8 mouse cellular contexts compared by ENCODE assay signal in genomic region chr2:128125635-128126470, GRCm38 (mm10). TPM values are rescaled to one million over a fixed set of nuclear protein-coding genes. Genes with fewer than 3 reads are reported as not detected.
DNase-seq lines count a peak whose midpoint lies in the region; ATAC-seq lines count a peak whose summit lies in the region.

TSS of gene Bcl2l11 (plus strand) at chr2:128126038.

- DNase-seq in adrenal gland, adult 8-10 months = peak; percentile 94
- peak; percentile 93 for DNase-seq in embryo, embryonic 11.5 days (ENCODE audit: low read depth, low spot score)
- peak; percentile 96 to 97 for DNase-seq in gastrocnemius, postnatal 36 days
- DNase-seq in left cerebral cortex, postnatal 14 days (ENCODE audit: low spot score in 2 of 2) = peak; percentile 88 to 90
- DNase-seq in right cerebral cortex, postnatal 14 days = peak; percentile 91
- DNase-seq in urinary bladder, postnatal 36 days (ENCODE audit: low spot score in 2 of 2) = peak; percentile 94 to 97

- H3K9ac ChIP-seq in intestine, embryonic 15.5 days = peak within 1 kb of the TSS; percentile 69

- intact Hi-C loops in gastrocnemius, postnatal 36 days (cut with DNase I) = loop anchor here (5.0 to 10.0 kb wide), 2 partner anchors 121 to 449 kb away; no protein-coding TSS in a partner anchor
- intact Hi-C loops in left cerebral cortex, postnatal 14 days (cut with DNase I) = loop anchor here (2.0 to 5.0 kb wide), 2 partner anchors 237 to 446 kb away; no protein-coding TSS in a partner anchor

- peak within 1 kb of the TSS; percentile 76 for H3K4me3 ChIP-seq in intestine, embryonic 15.5 days (replicated peaks)

- peak; percentile 87 for ATAC-seq in intestine, embryonic 15.5 days
- peak; percentile 67 for ATAC-seq in megakaryocyte-erythroid progenitor cell, adult 5-6 weeks (replicated peaks; ENCODE audit: low FRiP score, low TSS enrichment, poor library complexity, severe bottlenecking)

- under 1% methylated on average over 76 of the region's 76 CpGs for WGBS in intestine, embryonic 15.5 days

- no peaks in the 10 kb centered on the region for H3K9me3 ChIP-seq in intestine, embryonic 15.5 days

- no peaks in the 10 kb centered on the region for H3K36me3 ChIP-seq in intestine, embryonic 15.5 days

- H3K4me2 ChIP-seq in intestine, embryonic 15.5 days (replicated peaks) = peak within 1 kb of the TSS; percentile 95

- H3K27ac ChIP-seq in intestine, embryonic 15.5 days = peak within 1 kb of the TSS; percentile 83

- peaks cover 42% of the 10 kb centered on the region for H3K4me1 ChIP-seq in intestine, embryonic 15.5 days (replicated peaks)

- peaks cover 20% of the 10 kb centered on the region for H3K27me3 ChIP-seq in intestine, embryonic 15.5 days (replicated peaks)

RNA-seq across cellular contexts. Expression of gene Bcl2l11, which starts in this region (rescaled TPM):
- total RNA-seq in adrenal gland, adult 8-10 months (2022) = 10 to 100 TPM; 10.2 to 43.3 (median 41.6) TPM
- 1 to 10 TPM; 3.7 to 5.8 TPM for total RNA-seq in gastrocnemius, postnatal 36 days (2021)
- 12.8 and 13.1 TPM in 2 replicates for polyA plus RNA-seq in intestine, embryonic 15.5 days (2015; fragmentation: Nextera tagmentation; extraction: Ambion mirVana)
- total RNA-seq in left cerebral cortex, postnatal 14 days (2021) = 10 to 100 TPM in 1 of 2 experiments, 1 to 10 TPM in 1; 9.3 to 10.5 TPM
- 22.5 and 31.0 TPM in 2 replicates for total RNA-seq in megakaryocyte-erythroid progenitor cell, adult 5-6 weeks (2014; fragmentation: Nextera tagmentation)
- total RNA-seq in megakaryocyte-erythroid progenitor cell, adult 5-6 weeks (2017) = 11.9 and 21.6 TPM in 2 replicates

Comparison
In these comparisons a context has a peak if more than half of its experiments do, and no peak if none do; other contexts are left out.
1. Peak in every context shown above with its lines: DNase-seq, ATAC-seq, H3K4me3 ChIP-seq and H3K27ac ChIP-seq.